Mouse (Mus musculus) stomach, postnatal 0 days (tissue): ENCODE measurements around the gene Rapgef1.

Experiments used
- CTCF ChIP-seq: IDR thresholded peaks from 2 replicates; pipeline ENCODE4 v1.5.1; 2016; ENCODE audit warnings: antibody characterized with exemption, low read depth, mild to moderate bottlenecking, moderate library complexity
- EP300 ChIP-seq: optimal IDR thresholded peaks from 2 replicates; pipeline ENCODE3; 2016; ENCODE audit warnings: antibody characterized with exemption

DNA sequence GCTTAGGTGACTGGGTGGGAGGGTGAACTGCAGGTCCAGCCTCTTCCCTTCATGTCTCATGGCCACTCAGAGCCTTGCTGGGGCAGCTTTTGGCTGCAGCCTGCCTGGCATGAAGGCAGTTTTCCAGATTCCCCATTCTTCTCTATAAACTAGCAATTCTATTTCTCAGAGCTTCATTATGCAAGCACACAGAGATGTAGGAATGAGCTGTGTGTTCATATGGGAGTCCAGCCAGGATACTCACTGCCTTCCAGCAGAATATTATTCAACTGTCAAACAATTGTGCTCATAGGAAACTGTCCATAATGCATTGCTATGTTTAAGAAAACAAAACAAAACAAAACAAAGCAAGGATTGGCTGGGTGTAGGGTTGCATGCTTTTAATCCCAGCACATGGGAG is 50.2 kb downstream of the Rapgef1 start:
- no peak for TF ChIP-seq CTCF
- no peak for TF ChIP-seq EP300
